Mouse (Mus musculus) lung, adult 2 months (tissue): ENCODE results near the gene Rassf3. TPM values are rescaled to one million over a fixed set of nuclear protein-coding genes. Genes with fewer than 3 reads are reported as not detected.

Experiments
- DNase-seq: peaks from one replicate; pipeline ENCODE4 v3.0.0; 2022
- H3K4me1 ChIP-seq: fragments of 200-500 bp; 2 replicates; pipeline ENCODE4 v1.6.1; 2011; ENCODE audit warnings: low read length; ENCODE audit not compliant: control insufficient read depth, insufficient read depth
- H3K4me3 ChIP-seq: fragments of 200-500 bp; replicated peaks from 2 replicates; pipeline ENCODE3; 2011; ENCODE audit warnings: low read depth, mild to moderate bottlenecking, control low read depth, low read length; ENCODE audit errors: extremely low read depth
- CTCF ChIP-seq: fragments of 200-500 bp; IDR thresholded peaks from 2 replicates; pipeline ENCODE4 v1.5.1; 2011; ENCODE audit warnings: mild to moderate bottlenecking, low read length, control low read depth; ENCODE audit not compliant: insufficient read depth
- POLR2A ChIP-seq: fragments of 200-500 bp; IDR thresholded peaks from 2 replicates; pipeline ENCODE4 v1.6.1; 2011; ENCODE audit warnings: low read depth, mild to moderate bottlenecking, control low read depth, low read length, borderline replicate concordance; ENCODE audit errors: extremely low read depth
- WGBS: fragments of 180-500 bp; shearing (Covaris S2); methylation state at CpG from one replicate; pipeline ENCODE4 v1.1.7; 2018; 5-methylcytosine and 5-hydroxymethylcytosine counted together
- polyA plus RNA-seq: library from polyadenylated mRNA; depleted of rRNA; stranded (reverse); fragments of >200 nt; gene quantifications from 2 replicates; pipeline ENCODE4 v1.2.3, GENCODE M21; 2012

The Rassf3 gene
- polyA plus RNA-seq, 1 experiment: 97.0 TPM

GRCm38 (mm10) chr10:121489941-121490340 lies 13.8 kb upstream of the Rassf3 start:
- DNase-seq: no peak
- TF ChIP-seq POLR2A (no peak), CTCF (no peak)
- 95% methylated on average over 6 of the region's 6 CpGs for WGBS
- Histone ChIP-seq H3K4me1 (peaks cover 2% of the 10 kb centered on the region; the same call in 1 of the 2 replicates), H3K4me3 (no peak overlapping the region)

GRCm38 (mm10) chr10:121488623-121489299 lies 12.6 kb upstream of the Rassf3 start:
- no peak overlapping the region for H3K4me3 ChIP-seq
- 67% methylated on average over 14 of the region's 14 CpGs for WGBS
- TF ChIP-seq CTCF: no peak
- no peak for TF ChIP-seq POLR2A
- DNase-seq: no peak
- H3K4me1 ChIP-seq: peaks cover 4% of the 10 kb centered on the region; the same call in 1 of the 2 replicates

DNA sequence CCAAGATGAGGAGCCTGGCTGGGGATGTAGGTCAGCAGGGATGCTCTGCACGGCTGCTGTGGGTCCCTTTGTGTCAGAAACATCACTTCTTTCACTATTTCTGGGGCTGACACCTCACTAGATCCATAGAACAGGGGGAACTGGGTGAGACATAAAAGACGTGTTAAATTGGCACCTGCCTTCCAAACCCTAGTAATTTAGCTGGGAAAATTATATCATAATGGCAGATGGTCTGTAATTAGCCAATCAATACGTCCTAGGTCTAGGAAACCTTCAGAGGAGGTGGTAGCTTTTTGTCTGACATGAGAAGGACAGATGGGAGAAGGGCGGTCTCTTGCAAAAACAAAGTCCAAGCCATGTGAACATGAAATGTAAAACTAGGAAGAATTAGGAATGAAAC lies 11.6 kb upstream of the Rassf3 start:
- 87% methylated on average over 4 of the region's 4 CpGs for WGBS
- no peak for TF ChIP-seq POLR2A
- no peak for TF ChIP-seq CTCF
- no peak for DNase-seq
- peaks cover 4% of the 10 kb centered on the region; the same call in 1 of the 2 replicates for H3K4me1 ChIP-seq
- H3K4me3 ChIP-seq: no peak overlapping the region

GRCm38 (mm10) chr10:121486350-121486749 lies 10.2 kb upstream of the Rassf3 start:
- no peak for DNase-seq
- H3K4me3 ChIP-seq: no peak overlapping the region
- WGBS: 60% methylated on average over 9 of the region's 9 CpGs

DNA sequence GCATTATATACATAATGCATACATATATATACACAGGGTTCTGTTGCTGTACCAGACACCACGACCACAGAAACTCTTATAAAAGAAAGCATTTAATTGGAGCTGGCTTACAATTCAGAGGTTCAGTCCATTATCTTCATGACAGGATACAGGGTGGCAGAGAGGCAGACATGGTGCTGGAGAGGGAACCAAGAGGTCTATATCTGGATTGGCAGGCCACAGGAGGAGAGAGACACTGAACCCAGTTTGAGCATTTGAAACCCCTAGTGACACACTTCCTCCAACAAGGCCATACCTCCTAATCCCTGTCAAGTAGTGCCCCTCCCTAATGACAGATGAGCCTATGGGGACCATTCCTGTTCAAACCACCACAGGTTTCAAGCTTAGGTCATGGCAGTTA lies 7.2 kb upstream of the Rassf3 start:
- WGBS: 66% methylated on average over 1 of the region's 1 CpGs
- peaks cover 4% of the 10 kb centered on the region; the same call in 1 of the 2 replicates for H3K4me1 ChIP-seq
- TF ChIP-seq POLR2A: no peak
- no peak for TF ChIP-seq CTCF
- DNase-seq: no peak
- H3K4me3 ChIP-seq: no peak overlapping the region

More at GRCm38 (mm10) chr10:121486350-121486749, 10.2 kb upstream of the Rassf3 start:
- peaks cover 4% of the 10 kb centered on the region; the same call in 1 of the 2 replicates for H3K4me1 ChIP-seq
- TF ChIP-seq CTCF: no peak
- no peak for TF ChIP-seq POLR2A

GRCm38 (mm10) chr10:121481141-121481540 lies 5.0 kb upstream of the Rassf3 start:
- H3K4me1 ChIP-seq: 0 out of 2 replicates have a peak, but pooled peaks cover 2% of the 10 kb centered on the region
- H3K4me3 ChIP-seq: no peak overlapping the region
- TF ChIP-seq CTCF (no peak), POLR2A (no peak)
- WGBS: 87% methylated on average over 10 of the region's 10 CpGs
- DNase-seq: no peak

- Histone ChIP-seq H3K4me3 (no peak overlapping the region), H3K4me1 (0 out of 2 replicates have a peak, but pooled peaks cover 2% of the 10 kb centered on the region)
- DNase-seq: no peak
- WGBS: 90% methylated on average over 1 of the region's 1 CpGs
- no peak for TF ChIP-seq CTCF
- no peak for TF ChIP-seq POLR2A
These were observed 3.8 kb upstream of the Rassf3 start for GRCm38 (mm10) chr10:121479987-121480386.

GRCm38 (mm10) chr10:121477433-121477832 lies 1.3 kb upstream of the Rassf3 start:
- Histone ChIP-seq H3K4me3 (no peak overlapping the region), H3K4me1 (peaks cover 9% of the 10 kb centered on the region)
- WGBS: 32% methylated on average over 10 of the region's 10 CpGs
- DNase-seq: no peak
- no peak for TF ChIP-seq POLR2A
- no peak for TF ChIP-seq CTCF

DNA sequence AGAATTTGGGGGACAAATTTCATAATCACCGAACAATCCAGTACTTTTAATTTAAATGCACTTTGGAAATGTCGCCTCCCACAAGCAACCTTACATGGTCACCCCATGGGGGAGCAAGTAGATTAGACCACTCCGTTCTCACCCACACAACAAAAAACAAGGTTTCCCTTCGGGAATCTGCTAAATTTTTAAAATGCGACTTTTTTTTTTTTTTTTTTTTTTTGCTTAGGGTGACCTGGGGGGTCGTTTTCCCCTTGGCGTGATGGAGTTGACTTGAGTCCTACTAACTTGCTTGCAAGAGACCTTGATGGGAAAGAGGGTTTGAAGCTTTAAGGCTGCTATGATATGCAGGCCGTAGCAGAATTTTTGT lies 806 bp upstream of the Rassf3 start:
- 19% methylated on average over 8 of the region's 8 CpGs for WGBS
- TF ChIP-seq POLR2A: no peak
- TF ChIP-seq CTCF: no peak
- peak overlapping the region; percentile 77 for H3K4me3 ChIP-seq
- DNase-seq: no peak
- H3K4me1 ChIP-seq: peaks cover 12% of the 10 kb centered on the region

DNA sequence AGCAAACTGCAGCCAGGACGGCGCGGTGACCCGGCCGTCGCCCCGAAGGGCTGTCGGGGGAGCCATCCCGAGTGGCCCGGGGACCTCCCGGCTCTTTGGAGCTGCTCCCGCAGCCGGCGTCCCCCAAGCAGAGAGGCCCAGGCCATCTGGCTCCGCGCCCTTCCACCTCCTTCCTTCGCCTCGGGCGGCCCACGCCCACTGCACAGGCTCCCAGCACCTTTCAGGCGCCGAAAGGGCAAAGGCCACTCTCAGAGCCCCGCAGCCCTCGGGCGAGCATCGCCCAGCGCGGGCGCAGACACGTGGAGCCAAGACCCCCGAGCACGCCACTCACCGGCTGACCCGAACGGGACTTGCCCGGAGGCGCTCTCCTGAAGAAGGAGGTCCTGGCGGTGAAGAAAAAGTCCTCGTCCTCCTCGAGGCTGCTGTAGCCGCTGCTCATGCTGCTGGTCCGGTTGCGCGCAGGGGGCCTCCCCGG lies 438 bp downstream of the Rassf3 start:
- peaks cover 18% of the 10 kb centered on the region for H3K4me1 ChIP-seq
- peak; percentile 83 for DNase-seq
- H3K4me3 ChIP-seq: peak overlapping the region; percentile 79
- TF ChIP-seq CTCF (no peak), POLR2A (peak; percentile 53; the same call in 1 of the 2 replicates)
- WGBS: under 1% methylated on average over 45 of the region's 45 CpGs
